Mouse (Mus musculus) ES-E14 (cell line): Measurements from ENCODE around the gene Dhrs1. TPM values are rescaled to one million over a fixed set of nuclear protein-coding genes. Genes with fewer than 3 reads are reported as not detected.
A peak's percentile ranks its signal among the peaks of the same experiment; 100 is the strongest.

Experiments
- DNase-seq: peaks from one replicate; pipeline ENCODE4 v3.0.0-alpha.2; 2013; ENCODE audit warnings: low read depth, low spot score
- H3K27ac ChIP-seq: 2 replicates; pipeline ENCODE4 v1.5.1; 2012; ENCODE audit warnings: low read depth, mild to moderate bottlenecking, low read length, moderate library complexity, mixed read lengths; ENCODE audit not compliant: poor library complexity, insufficient read depth, severe bottlenecking
- H3K36me3 ChIP-seq: 2 replicates; pipeline ENCODE4 v1.6.1; 2012; ENCODE audit warnings: mild to moderate bottlenecking, low read length, moderate library complexity, mixed read lengths; ENCODE audit not compliant: control insufficient read depth, poor library complexity, insufficient read depth, severe bottlenecking
- H3K4me1 ChIP-seq, 2 experiments: fragments of 150-350 bp in 1 of 2; sonication (generic) in 1 of 2; 2 replicates each; pipeline ENCODE4 v1.6.1; 2012; ENCODE audit warnings: low read length in 2 of 2, mild to moderate bottlenecking in 1 of 2, mixed read lengths in 1 of 2; ENCODE audit not compliant: control insufficient read depth in 2 of 2, insufficient read depth in 2 of 2, poor library complexity in 1 of 2
- H3K4me3 ChIP-seq, 2 experiments: fragments of 150-350 bp in 1 of 2; sonication (generic) in 1 of 2; 2 replicates each; pipeline ENCODE4 v1.5.1; 2012; ENCODE audit warnings: low read length in 2 of 2, low read depth in 1 of 2, mild to moderate bottlenecking in 1 of 2, mixed read lengths in 1 of 2; ENCODE audit not compliant: insufficient read depth in 1 of 2, poor library complexity in 1 of 2, severe bottlenecking in 1 of 2
- H3K9ac ChIP-seq: 2 replicates; pipeline ENCODE4 v1.6.1; 2012; ENCODE audit warnings: low read depth, mild to moderate bottlenecking, low read length, mixed read lengths; ENCODE audit not compliant: poor library complexity, insufficient read depth, severe bottlenecking
- H3K9me3 ChIP-seq: fragments of 150-350 bp; sonication (generic); 2 replicates; pipeline ENCODE4 v1.6.1; 2012; ENCODE audit warnings: low read depth, mild to moderate bottlenecking, low read length; ENCODE audit not compliant: control insufficient read depth, insufficient read depth
- CHD2 ChIP-seq: IDR thresholded peaks from 2 replicates; pipeline ENCODE4 v1.6.1; 2014; ENCODE audit warnings: mild to moderate bottlenecking, low read depth, low read length, inconsistent platforms
- HCFC1 ChIP-seq: IDR thresholded peaks from 2 replicates; pipeline ENCODE4 v1.6.1; 2012; ENCODE audit warnings: low read length, inconsistent platforms, borderline replicate concordance; ENCODE audit not compliant: insufficient read depth
- MAFK ChIP-seq: IDR thresholded peaks from 2 replicates; pipeline ENCODE4 v1.6.1; 2014; ENCODE audit warnings: mild to moderate bottlenecking, low read depth, low read length, inconsistent platforms; ENCODE audit not compliant: insufficient read depth
- ZC3H11A ChIP-seq: IDR thresholded peaks from 2 replicates; pipeline ENCODE4 v1.6.1; 2012; ENCODE audit warnings: low read depth, mild to moderate bottlenecking, inconsistent platforms, low read length, borderline replicate concordance
- ZNF384 ChIP-seq: IDR thresholded peaks from 2 replicates; pipeline ENCODE4 v1.6.1; 2012; ENCODE audit warnings: low read depth, low read length, inconsistent platforms
- in situ Hi-C, 2 experiments: fragments of 600-800 bp; cut with MboI; formaldehyde crosslinking; loops; one replicate each; pipeline ENCODE4 v1.15.1; 2025; ENCODE audit warnings: low sequenced_read_pairs in 2 of 2, inconsistent platforms in 1 of 2; ENCODE audit not compliant: unreplicated experiment in 2 of 2
- total RNA-seq: library from RNA; depleted of rRNA; stranded (reverse); fragments of 300-350 nt; gene quantifications from 2 replicates; pipeline ENCODE4 v1.2.3, GENCODE M21; 2012; rRNA removed

The Dhrs1 gene
- total RNA-seq = 9.6 and 18.0 TPM in 2 replicates

GRCm38 (mm10) chr14:55745180-55745860, at the start of gene Dhrs1, which contains the start of gene Nop9:
TSS of gene Dhrs1 (minus strand) at chr14:55745690.
TSS of gene Nop9 (plus strand) at chr14:55745693.
- peak within 1 kb of the TSS; percentile 95 to 100 for H3K4me3 ChIP-seq
- no peak for TF ChIP-seq MAFK
- TF ChIP-seq HCFC1 = peak; percentile 69; the same call in 1 of the 2 replicates
- TF ChIP-seq CHD2 = no peak
- no peak within 1 kb of the TSS for H3K27ac ChIP-seq
- H3K36me3 ChIP-seq = peaks cover 6% of the 10 kb centered on the region
- DNase-seq = peak; percentile 83
- no peaks in the 10 kb centered on the region for H3K9me3 ChIP-seq
- H3K4me1 ChIP-seq = peaks cover 2 to 3% of the 10 kb centered on the region in 2 experiments; a peak in 2 of 4 replicates
- H3K9ac ChIP-seq = peak within 1 kb of the TSS; percentile 92
- in situ Hi-C loops = no loop called here

- TF ChIP-seq ZC3H11A = no peak
- no peak for TF ChIP-seq MAFK
- TF ChIP-seq ZNF384 = no peak
- no peak for TF ChIP-seq HCFC1
- TF ChIP-seq CHD2 = no peak
- H3K9ac ChIP-seq = no peak overlapping the region
- no peak for DNase-seq
- H3K4me1 ChIP-seq = no peaks in the 10 kb centered on the region
- in situ Hi-C loops = no loop called here
- no peaks in the 10 kb centered on the region for H3K36me3 ChIP-seq
- no peak overlapping the region for H3K4me3 ChIP-seq
- no peak overlapping the region for H3K27ac ChIP-seq
- peaks cover 4% of the 10 kb centered on the region; the same call in 1 of the 2 replicates for H3K9me3 ChIP-seq
Measured at GRCm38 (mm10) chr14:55793946-55794345, 48.5 kb upstream of the Dhrs1 start.

DNA sequence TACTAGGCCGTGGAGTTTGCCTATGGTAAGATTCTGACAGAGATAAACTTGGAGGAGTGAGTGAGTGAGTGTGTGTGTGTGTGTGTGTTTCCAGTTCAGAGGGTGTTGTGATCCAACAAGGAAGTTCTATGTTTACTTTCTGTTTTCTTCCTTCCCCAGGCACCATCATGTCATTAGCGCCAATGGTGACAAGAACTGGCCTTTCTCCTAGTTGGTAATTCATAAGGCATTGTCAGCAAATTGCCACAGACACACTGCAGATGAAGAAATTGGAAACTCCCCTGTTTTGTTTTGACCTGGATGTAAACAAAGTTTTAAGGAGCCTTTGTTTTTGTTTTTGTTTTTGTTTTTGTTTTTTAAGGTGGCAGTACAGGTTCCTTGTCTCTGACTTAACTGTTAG, 48.0 kb upstream of the Dhrs1 start:
- Histone ChIP-seq H3K9ac (no peak overlapping the region), H3K27ac (no peak overlapping the region), H3K4me1 (peaks cover 0 to 2% of the 10 kb centered on the region in 2 experiments; a peak in 1 of 4 replicates), H3K4me3 (no peak overlapping the region), H3K9me3 (peaks cover 4% of the 10 kb centered on the region; the same call in 1 of the 2 replicates), H3K36me3 (no peaks in the 10 kb centered on the region)
- TF ChIP-seq HCFC1 (no peak), ZC3H11A (no peak), MAFK (no peak), ZNF384 (no peak), CHD2 (no peak)
- in situ Hi-C loops = no loop called here
- no peak for DNase-seq

- no peak for TF ChIP-seq ZC3H11A
- no peak for TF ChIP-seq HCFC1
- TF ChIP-seq ZNF384 = no peak
- TF ChIP-seq MAFK = no peak
- TF ChIP-seq CHD2 = no peak
- Histone ChIP-seq H3K36me3 (no peaks in the 10 kb centered on the region; the same call in 1 of the 2 replicates), H3K9me3 (no peaks in the 10 kb centered on the region), H3K4me1 (peaks cover 0 to 7% of the 10 kb centered on the region in 2 experiments; a peak in 1 of 4 replicates), H3K4me3 (peak within 1 kb of the TSS; percentile 57 to 60), H3K27ac (no peak within 1 kb of the TSS), H3K9ac (peak within 1 kb of the TSS; percentile 45)
- no peak for DNase-seq
- in situ Hi-C loops = no loop called here
Measured at GRCm38 (mm10) chr14:55788256-55789050, 43.0 kb upstream of the Dhrs1 start, which contains the start of gene Ripk3. TSS of gene Ripk3 (minus strand) at chr14:55788865.
